Mouse (Mus musculus): ENCODE measurements around the gene Zfp512b. TPM values are rescaled to one million over a fixed set of nuclear protein-coding genes. Genes with fewer than 3 reads are reported as not detected.

Zfp512b gene
- total and polyA plus RNA-seq, 2 experiments: 9.5 to 28.0 TPM

DNA sequence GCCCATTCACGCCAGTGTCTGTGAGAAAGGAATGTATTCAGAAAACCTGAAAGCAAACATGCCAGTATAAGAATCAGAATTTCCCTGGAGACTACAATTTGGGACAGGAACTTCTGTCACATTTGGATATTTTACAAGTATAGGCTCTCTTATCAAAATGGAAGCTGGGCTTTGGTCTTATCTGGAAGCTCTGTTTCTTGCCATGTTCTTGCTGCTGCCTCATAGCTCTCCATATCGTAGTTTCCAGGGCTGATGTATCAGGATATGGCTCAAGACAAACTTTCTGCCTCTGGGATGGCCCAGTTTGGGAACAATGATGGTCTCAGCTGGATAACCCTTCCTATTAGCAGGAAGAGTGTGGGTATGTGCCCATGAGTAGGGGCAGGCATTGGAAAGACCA is 16.0 kb downstream of the Zfp512b start:
- peaks cover 13% of the 10 kb centered on the region; the same call in 1 of the 2 replicates for H3K79me2 ChIP-seq (ENCODE audit: control insufficient read depth, insufficient read depth, low read length)
- H3K4me1 ChIP-seq (ENCODE audit: control insufficient read depth, insufficient read depth, low read length): peaks cover 4% of the 10 kb centered on the region; the same call in 1 of the 2 replicates
- no peak for TF ChIP-seq CTCF (IDR thresholded peaks at IDR 0.05; ENCODE audit: low read depth, low read length)
- no peak for TF ChIP-seq POLR2A (IDR thresholded peaks at IDR 0.05; ENCODE audit: extremely low read depth, insufficient read depth, low read length)
- no peak overlapping the region for H3K9ac ChIP-seq (ENCODE audit: low read depth, low read length)
- peaks cover 2% of the 10 kb centered on the region; the same call in 1 of the 2 replicates for H3K36me3 ChIP-seq (ENCODE audit: control insufficient read depth, insufficient read depth, low read length)
- DNase-seq (ENCODE audit: extremely low read depth, low read depth, low spot score): no peak
- 89% methylated on average over 2 of the region's 2 CpGs for WGBS
- no peaks in the 10 kb centered on the region for H3K27me3 ChIP-seq (ENCODE audit: control insufficient read depth, insufficient read depth, low read length)
- no peak overlapping the region for H3K4me3 ChIP-seq (ENCODE audit: insufficient read depth, low read depth, low read length)
- H3K27ac ChIP-seq (replicated peaks; ENCODE audit: insufficient read depth, low read depth, low read length): no peak overlapping the region

DNA sequence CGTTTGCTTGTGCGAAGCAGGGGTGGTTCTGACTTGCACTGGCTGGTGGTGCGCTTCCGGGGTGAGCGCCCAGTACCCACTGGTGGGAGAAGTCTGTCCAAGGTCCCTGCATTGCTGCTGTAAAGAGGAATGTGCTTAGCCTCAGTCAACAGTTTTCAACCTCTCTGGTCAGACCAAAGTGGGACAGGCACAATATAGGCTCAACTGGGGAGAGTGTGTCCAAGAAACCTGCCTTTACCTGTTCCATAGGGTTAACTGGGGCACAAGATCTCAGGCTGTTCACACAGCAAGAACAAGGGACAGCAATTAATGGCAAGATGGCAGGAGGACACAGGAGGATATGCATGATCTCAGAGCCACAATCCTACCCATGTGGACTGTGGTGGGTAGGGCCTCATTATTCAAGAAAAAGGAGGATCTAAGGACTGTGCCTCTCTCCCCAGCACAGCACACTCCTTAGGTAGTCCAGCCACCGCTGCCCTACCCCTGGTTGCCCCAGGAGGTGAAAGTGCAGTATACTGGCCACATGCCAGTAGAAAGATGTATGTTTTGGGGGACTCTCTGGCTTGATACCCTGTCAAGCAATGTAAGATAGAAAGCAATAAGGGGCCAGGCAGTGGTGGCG is 17.6 kb downstream of the Zfp512b start:
- peaks cover 2% of the 10 kb centered on the region; the same call in 1 of the 2 replicates for H3K36me3 ChIP-seq (ENCODE audit: control insufficient read depth, insufficient read depth, low read length)
- H3K9ac ChIP-seq (ENCODE audit: low read depth, low read length): no peak overlapping the region
- H3K79me2 ChIP-seq (ENCODE audit: control insufficient read depth, insufficient read depth, low read length): peaks cover 4% of the 10 kb centered on the region; the same call in 1 of the 2 replicates
- no peak overlapping the region for H3K4me3 ChIP-seq (ENCODE audit: insufficient read depth, low read depth, low read length)
- no peaks in the 10 kb centered on the region for H3K27me3 ChIP-seq (ENCODE audit: control insufficient read depth, insufficient read depth, low read length)
- 98% methylated on average over 7 of the region's 7 CpGs for WGBS
- no peak for DNase-seq (ENCODE audit: extremely low read depth, low read depth, low spot score)
- H3K27ac ChIP-seq (replicated peaks; ENCODE audit: insufficient read depth, low read depth, low read length): no peak overlapping the region
- TF ChIP-seq POLR2A (IDR thresholded peaks at IDR 0.05; ENCODE audit: extremely low read depth, insufficient read depth, low read length) (no peak), CTCF (IDR thresholded peaks at IDR 0.05; ENCODE audit: low read depth, low read length) (no peak)
- peaks cover under 1% of the 10 kb centered on the region; the same call in 1 of the 2 replicates for H3K4me1 ChIP-seq (ENCODE audit: control insufficient read depth, insufficient read depth, low read length)

DNA sequence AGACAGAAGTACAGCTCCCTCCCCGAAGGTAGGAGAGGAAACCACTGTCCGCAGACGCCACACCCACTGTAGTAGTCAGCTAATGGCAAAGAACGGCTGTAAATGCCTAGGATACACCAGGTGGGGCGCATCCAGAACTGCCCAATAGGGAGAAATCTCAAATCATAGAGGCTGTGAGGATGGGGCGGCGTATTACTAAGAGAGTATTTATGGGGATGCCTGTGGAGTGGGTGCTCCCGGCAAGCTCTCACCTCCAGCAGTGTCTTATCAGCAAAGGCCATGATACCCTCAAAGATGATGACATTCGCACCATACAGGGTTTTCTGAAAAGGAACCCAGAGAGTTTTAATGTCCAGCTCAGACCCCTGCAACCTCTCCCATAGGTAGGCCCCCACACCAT is 18.6 kb downstream of the Zfp512b start:
- H3K27me3 ChIP-seq (ENCODE audit: control insufficient read depth, insufficient read depth, low read length): no peaks in the 10 kb centered on the region
- no peak for DNase-seq (ENCODE audit: extremely low read depth, low read depth, low spot score)
- H3K27ac ChIP-seq (replicated peaks; ENCODE audit: insufficient read depth, low read depth, low read length): no peak overlapping the region
- no peaks in the 10 kb centered on the region for H3K79me2 ChIP-seq (ENCODE audit: control insufficient read depth, insufficient read depth, low read length)
- no peak overlapping the region for H3K9ac ChIP-seq (ENCODE audit: low read depth, low read length)
- TF ChIP-seq CTCF (IDR thresholded peaks at IDR 0.05; ENCODE audit: low read depth, low read length) (no peak), POLR2A (IDR thresholded peaks at IDR 0.05; ENCODE audit: extremely low read depth, insufficient read depth, low read length) (no peak)
- H3K4me1 ChIP-seq (ENCODE audit: control insufficient read depth, insufficient read depth, low read length): no peaks in the 10 kb centered on the region
- H3K4me3 ChIP-seq (ENCODE audit: insufficient read depth, low read depth, low read length): no peak overlapping the region
- 96% methylated on average over 9 of the region's 9 CpGs for WGBS
- peaks cover 2% of the 10 kb centered on the region; the same call in 1 of the 2 replicates for H3K36me3 ChIP-seq (ENCODE audit: control insufficient read depth, insufficient read depth, low read length)

DNA sequence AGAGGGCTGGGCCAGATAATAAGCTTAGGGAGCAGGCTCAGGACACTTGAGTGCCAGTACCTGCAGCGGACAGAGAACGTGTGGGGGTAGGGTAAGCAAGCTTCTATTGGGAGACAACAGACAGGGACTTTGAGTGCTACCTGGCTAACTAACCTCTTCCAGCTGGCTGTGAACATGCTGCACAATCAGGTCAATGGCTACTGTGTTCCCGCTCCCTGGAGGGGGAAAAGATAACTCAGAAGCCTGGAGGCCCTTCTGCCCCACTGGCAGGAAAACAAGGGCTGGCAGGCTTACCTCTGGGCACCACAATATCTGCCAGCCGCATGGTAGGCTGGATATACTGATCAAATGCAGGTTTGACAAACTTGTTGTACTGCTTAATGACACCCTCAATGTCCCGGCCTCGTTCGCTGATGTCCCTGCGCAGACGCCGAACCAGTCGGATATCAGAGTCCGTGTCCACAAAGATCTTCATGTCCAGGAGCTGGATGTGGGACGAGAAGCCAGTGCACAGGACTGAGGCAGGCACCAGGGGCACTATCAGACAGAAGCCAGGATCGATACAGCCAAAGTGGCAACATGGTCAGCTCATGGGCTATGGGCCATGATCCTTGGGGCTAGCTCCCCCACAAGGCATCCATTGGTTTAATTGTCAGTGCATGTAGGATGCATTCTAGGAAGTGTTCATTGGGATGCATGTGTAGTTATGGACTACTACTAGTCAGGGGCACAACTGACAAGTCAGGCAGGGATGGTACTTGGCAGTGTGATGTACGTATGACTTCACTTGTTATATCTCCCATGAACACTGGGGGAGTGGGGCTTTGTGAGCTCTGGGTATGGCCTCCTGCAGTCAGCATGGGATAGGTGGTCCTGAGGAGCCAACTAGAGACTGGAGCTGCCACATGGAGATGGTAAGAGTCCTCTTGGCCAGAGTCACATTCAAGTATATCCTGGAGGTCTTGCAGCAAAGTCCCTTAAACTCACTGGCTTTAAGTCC is 19.4 kb downstream of the Zfp512b start:
- Histone ChIP-seq H3K9ac (ENCODE audit: low read depth, low read length) (no peak overlapping the region), H3K27me3 (ENCODE audit: control insufficient read depth, insufficient read depth, low read length) (no peaks in the 10 kb centered on the region), H3K4me3 (ENCODE audit: insufficient read depth, low read depth, low read length) (no peak overlapping the region), H3K79me2 (ENCODE audit: control insufficient read depth, insufficient read depth, low read length) (no peaks in the 10 kb centered on the region), H3K27ac (replicated peaks; ENCODE audit: insufficient read depth, low read depth, low read length) (no peak overlapping the region), H3K36me3 (ENCODE audit: control insufficient read depth, insufficient read depth, low read length) (peaks cover 2% of the 10 kb centered on the region; the same call in 1 of the 2 replicates), H3K4me1 (ENCODE audit: control insufficient read depth, insufficient read depth, low read length) (no peaks in the 10 kb centered on the region)
- WGBS: 94% methylated on average over 15 of the region's 15 CpGs
- DNase-seq (ENCODE audit: extremely low read depth, low read depth, low spot score): no peak
- no peak for TF ChIP-seq CTCF (IDR thresholded peaks at IDR 0.05; ENCODE audit: low read depth, low read length)
- TF ChIP-seq POLR2A (IDR thresholded peaks at IDR 0.05; ENCODE audit: extremely low read depth, insufficient read depth, low read length): no peak

DNA sequence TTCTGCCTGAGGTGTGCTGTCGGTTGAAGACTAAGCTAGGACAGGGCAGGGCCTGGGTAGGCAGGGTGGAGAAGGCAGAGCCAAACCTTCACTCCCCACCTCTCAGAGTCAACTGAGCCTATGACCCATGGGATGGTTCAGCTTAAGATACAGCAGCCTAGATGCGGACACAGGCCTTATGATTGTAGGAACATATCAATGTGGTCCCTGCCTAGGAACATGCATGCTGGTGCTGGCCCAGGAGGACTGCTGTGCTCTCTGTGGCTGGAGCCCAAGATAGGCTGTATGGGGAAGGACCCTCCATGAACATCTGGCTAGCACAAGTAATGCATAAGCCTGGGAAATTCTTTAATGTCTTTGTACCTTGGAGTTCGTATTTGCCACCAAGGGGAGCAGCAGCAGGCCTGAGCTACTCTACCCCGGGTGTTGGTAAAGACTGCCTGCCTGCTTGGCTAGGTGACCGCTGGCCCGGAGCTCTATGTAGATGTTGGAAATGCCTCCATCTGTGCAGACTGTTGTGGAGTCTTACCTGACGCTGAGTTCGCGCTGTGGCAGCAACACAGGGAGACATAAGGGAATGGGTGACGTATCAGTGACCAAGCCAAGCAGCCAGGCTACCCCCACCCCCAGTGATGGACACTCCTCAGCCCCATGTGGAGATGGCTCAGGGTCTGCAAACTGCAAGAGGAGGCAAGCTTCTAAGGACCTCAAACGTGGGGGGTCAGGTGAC is 20.5 kb downstream of the Zfp512b start:
- 93% methylated on average over 11 of the region's 11 CpGs for WGBS
- Histone ChIP-seq H3K9ac (ENCODE audit: low read depth, low read length) (no peak overlapping the region), H3K4me1 (ENCODE audit: control insufficient read depth, insufficient read depth, low read length) (no peaks in the 10 kb centered on the region), H3K36me3 (ENCODE audit: control insufficient read depth, insufficient read depth, low read length) (peaks cover 2% of the 10 kb centered on the region; the same call in 1 of the 2 replicates), H3K27ac (replicated peaks; ENCODE audit: insufficient read depth, low read depth, low read length) (no peak overlapping the region), H3K79me2 (ENCODE audit: control insufficient read depth, insufficient read depth, low read length) (no peaks in the 10 kb centered on the region), H3K27me3 (ENCODE audit: control insufficient read depth, insufficient read depth, low read length) (no peaks in the 10 kb centered on the region), H3K4me3 (ENCODE audit: insufficient read depth, low read depth, low read length) (no peak overlapping the region)
- DNase-seq (ENCODE audit: extremely low read depth, low read depth, low spot score): no peak
- TF ChIP-seq CTCF (IDR thresholded peaks at IDR 0.05; ENCODE audit: low read depth, low read length): no peak
- TF ChIP-seq POLR2A (IDR thresholded peaks at IDR 0.05; ENCODE audit: extremely low read depth, insufficient read depth, low read length): no peak
